Mouse (Mus musculus) intestine, postnatal 0 days (tissue): ENCODE measurements around the gene Gm28308. TPM values are rescaled to one million over a fixed set of nuclear protein-coding genes. Genes with fewer than 3 reads are reported as not detected.
A peak's percentile ranks its signal among the peaks of the same experiment; 100 is the strongest.

Experiments used
- ATAC-seq: fragments of 200-750 bp; cut with Nextera tagmentation; 2 replicates; pipeline ENCODE4 v1.8.0; 2017; ENCODE audit warnings: mild to moderate bottlenecking, moderate TSS enrichment, moderate library complexity
- H3K27ac ChIP-seq: fragments of 300-500 bp; sonication (generic); 2 replicates; pipeline ENCODE4 v1.5.1; 2014; ENCODE audit warnings: mild to moderate bottlenecking, low read depth, low read length, moderate library complexity
- H3K27me3 ChIP-seq: fragments of 300-500 bp; sonication (generic); replicated peaks from 2 replicates; pipeline ENCODE4 v1.6.1; 2014; ENCODE audit warnings: low read length, mixed read lengths; ENCODE audit not compliant: control insufficient read depth, insufficient read depth
- H3K36me3 ChIP-seq: fragments of 300-500 bp; sonication (generic); 2 replicates; pipeline ENCODE4 v1.6.1; 2014; ENCODE audit warnings: mild to moderate bottlenecking, moderate library complexity; ENCODE audit not compliant: control insufficient read depth, insufficient read depth
- H3K4me1 ChIP-seq: fragments of 300-500 bp; sonication (generic); replicated peaks from 2 replicates; pipeline ENCODE4 v1.6.1; 2014; ENCODE audit warnings: antibody characterized with exemption, low read length, mixed read lengths; ENCODE audit not compliant: control insufficient read depth, insufficient read depth
- H3K4me2 ChIP-seq: fragments of 300-500 bp; sonication (generic); replicated peaks from 2 replicates; pipeline ENCODE4 v1.6.1; 2014; ENCODE audit warnings: low read depth, mild to moderate bottlenecking, moderate library complexity
- H3K4me3 ChIP-seq: fragments of 300-500 bp; sonication (generic); 2 replicates; pipeline ENCODE4 v1.5.1; 2014; ENCODE audit warnings: low read depth, low read length
- H3K9ac ChIP-seq: fragments of 300-500 bp; sonication (generic); 2 replicates; pipeline ENCODE4 v1.6.1; 2014; ENCODE audit warnings: mild to moderate bottlenecking, low read depth, low read length
- H3K9me3 ChIP-seq: fragments of 300-500 bp; sonication (generic); 2 replicates; pipeline ENCODE4 v1.6.1; 2016; ENCODE audit warnings: mixed run types; ENCODE audit not compliant: control insufficient read depth
- CTCF ChIP-seq: sonication (generic); IDR thresholded peaks from 2 replicates; pipeline ENCODE4 v1.5.1; 2016; ENCODE audit warnings: low read depth, mild to moderate bottlenecking, control low read depth, antibody characterized with exemption, moderate library complexity
- WGBS: fragments of 180-500 bp; shearing (Covaris S2); extraction: QIAGEN DNeasy Blood & Tissue Kit; methylation state at CpG from one replicate; pipeline ENCODE4 v1.1.7; 2014; 5-methylcytosine and 5-hydroxymethylcytosine counted together
- polyA plus RNA-seq: library from polyadenylated mRNA; unstranded; fragments of >200 nt; fragmentation: Nextera tagmentation; extraction: Ambion mirVana; gene quantifications from 2 replicates; pipeline ENCODE4 v1.2.1, GENCODE M21; 2015

The Gm28308 gene
- polyA plus RNA-seq, 1 experiment from 2014 or later = not detected

DNA sequence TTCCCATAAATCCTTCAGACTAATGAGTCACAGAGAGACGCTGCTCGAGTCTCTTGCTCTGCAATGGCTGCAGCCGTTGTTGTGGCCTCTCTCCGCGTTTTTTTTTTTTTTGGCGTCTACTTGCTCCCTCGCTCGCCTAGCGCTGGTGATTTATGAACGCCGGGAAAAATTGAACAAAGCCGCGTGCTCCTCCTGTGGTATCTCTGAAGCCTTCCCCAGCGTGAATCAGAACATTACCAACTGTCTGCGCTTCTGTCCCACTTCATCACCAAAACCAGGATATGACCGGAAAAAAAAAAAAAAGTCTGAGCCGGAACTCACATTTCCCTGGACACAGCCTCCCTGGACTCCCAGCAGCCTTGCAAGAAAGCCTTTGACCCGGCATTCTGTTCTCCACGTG is 27.9 kb downstream of the Gm28308 start:
- no peaks in the 10 kb centered on the region for H3K36me3 ChIP-seq
- ATAC-seq = no peak
- 6% methylated on average over 19 of the region's 19 CpGs for WGBS
- 0 out of 2 replicates have a peak, but pooled peaks cover 4% of the 10 kb centered on the region for H3K27me3 ChIP-seq
- H3K4me3 ChIP-seq = peak overlapping the region; percentile 17; the same call in 1 of the 2 replicates
- H3K4me1 ChIP-seq = peaks cover 13% of the 10 kb centered on the region; the same call in 1 of the 2 replicates
- no peaks in the 10 kb centered on the region for H3K9me3 ChIP-seq
- no peak overlapping the region for H3K9ac ChIP-seq
- H3K27ac ChIP-seq = no peak overlapping the region
- H3K4me2 ChIP-seq = peak overlapping the region; percentile 51
- no peak for TF ChIP-seq CTCF

DNA sequence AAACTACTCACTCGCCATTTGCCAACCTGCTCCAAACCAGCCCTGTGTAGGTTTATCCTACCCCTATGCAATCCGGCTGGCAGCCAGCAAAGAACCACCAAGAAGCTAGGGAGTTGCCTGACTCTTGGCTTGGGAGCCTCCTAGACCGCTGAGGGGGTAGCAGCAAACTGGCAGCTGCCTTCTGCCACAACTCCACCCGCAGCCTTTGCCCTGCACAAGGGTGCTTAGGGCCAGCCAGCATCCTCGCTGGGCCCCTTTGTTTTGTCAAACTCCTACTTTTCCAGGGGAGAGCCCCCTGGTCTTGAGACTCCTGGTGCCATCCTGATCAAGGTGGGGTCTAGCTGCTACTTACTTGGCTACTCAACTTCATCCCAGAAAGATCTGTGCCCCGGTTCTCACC is 28.5 kb downstream of the Gm28308 start:
- Histone ChIP-seq H3K4me3 (no peak overlapping the region), H3K36me3 (no peaks in the 10 kb centered on the region), H3K27me3 (0 out of 2 replicates have a peak, but pooled peaks cover 4% of the 10 kb centered on the region), H3K4me2 (peak overlapping the region; percentile 51), H3K4me1 (0 out of 2 replicates have a peak, but pooled peaks cover 8% of the 10 kb centered on the region), H3K9me3 (no peaks in the 10 kb centered on the region), H3K9ac (no peak overlapping the region), H3K27ac (no peak overlapping the region)
- TF ChIP-seq CTCF = no peak
- no peak for ATAC-seq
- 39% methylated on average over 6 of the region's 6 CpGs for WGBS

GRCm38 (mm10) chr6:52183311-52184080 is 29.6 kb downstream of the Gm28308 start:
- H3K27ac ChIP-seq = peak overlapping the region; percentile 24; the same call in 1 of the 2 replicates
- no peak overlapping the region for H3K9ac ChIP-seq
- peak; percentile 51 for ATAC-seq
- 19% methylated on average over 10 of the region's 10 CpGs for WGBS
- TF ChIP-seq CTCF = no peak
- H3K4me1 ChIP-seq = 0 out of 2 replicates have a peak, but pooled peaks cover 3% of the 10 kb centered on the region
- 0 out of 2 replicates have a peak, but pooled peaks cover 9% of the 10 kb centered on the region for H3K27me3 ChIP-seq
- 0 out of 2 replicates have a peak overlapping the region, but pooled peaks have one; percentile 13 for H3K4me3 ChIP-seq
- peak overlapping the region; percentile 51 for H3K4me2 ChIP-seq
- no peaks in the 10 kb centered on the region for H3K9me3 ChIP-seq
- H3K36me3 ChIP-seq = no peaks in the 10 kb centered on the region

DNA sequence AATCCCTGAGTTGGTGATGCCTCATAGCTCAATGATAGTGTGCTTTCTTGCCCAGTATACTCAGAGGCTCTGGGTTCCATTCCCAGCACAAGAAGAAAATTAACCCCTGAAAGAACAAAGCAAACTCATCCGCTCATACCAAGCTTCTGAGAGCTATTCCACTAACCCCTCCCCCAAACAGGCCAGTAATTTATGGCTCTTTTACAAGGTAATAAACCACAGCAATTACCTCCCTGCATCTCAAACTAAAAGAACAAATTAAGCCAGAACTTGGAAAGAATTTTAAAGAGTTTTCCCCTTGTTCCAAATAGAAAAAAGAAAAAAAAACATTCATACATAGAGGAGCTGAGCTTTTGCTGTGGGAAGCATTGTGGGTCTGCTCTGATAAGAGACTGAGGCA is 30.3 kb downstream of the Gm28308 start:
- 15% methylated on average over 1 of the region's 1 CpGs for WGBS
- no peak for TF ChIP-seq CTCF
- Histone ChIP-seq H3K9me3 (no peaks in the 10 kb centered on the region), H3K27me3 (peaks cover 11% of the 10 kb centered on the region; the same call in 1 of the 2 replicates), H3K4me3 (0 out of 2 replicates have a peak overlapping the region, but pooled peaks have one; percentile 13), H3K27ac (no peak overlapping the region), H3K36me3 (no peaks in the 10 kb centered on the region), H3K9ac (no peak overlapping the region), H3K4me2 (0 out of 2 replicates have a peak overlapping the region, but pooled peaks have one; percentile 51), H3K4me1 (0 out of 2 replicates have a peak, but pooled peaks cover 3% of the 10 kb centered on the region)
- no peak for ATAC-seq

GRCm38 (mm10) chr6:52182030-52182429 is 31.1 kb downstream of the Gm28308 start:
- TF ChIP-seq CTCF = no peak
- no peak overlapping the region for H3K4me3 ChIP-seq
- peaks cover 16% of the 10 kb centered on the region; the same call in 1 of the 2 replicates for H3K27me3 ChIP-seq
- H3K4me2 ChIP-seq = no peak overlapping the region
- no peak overlapping the region for H3K27ac ChIP-seq
- ATAC-seq = no peak
- H3K9me3 ChIP-seq = no peaks in the 10 kb centered on the region
- 0 out of 2 replicates have a peak, but pooled peaks cover 3% of the 10 kb centered on the region for H3K4me1 ChIP-seq
- no peak overlapping the region for H3K9ac ChIP-seq
- H3K36me3 ChIP-seq = no peaks in the 10 kb centered on the region
- WGBS = 36% methylated on average over 2 of the region's 2 CpGs

- Histone ChIP-seq H3K4me1 (0 out of 2 replicates have a peak, but pooled peaks cover 3% of the 10 kb centered on the region), H3K27me3 (peaks cover 12% of the 10 kb centered on the region; the same call in 1 of the 2 replicates), H3K36me3 (no peaks in the 10 kb centered on the region), H3K4me2 (peak overlapping the region; percentile 76), H3K9me3 (no peaks in the 10 kb centered on the region), H3K9ac (no peak overlapping the region), H3K4me3 (peak overlapping the region; percentile 61; the same call in 1 of the 2 replicates), H3K27ac (0 out of 2 replicates have a peak overlapping the region, but pooled peaks have one; percentile 58)
- TF ChIP-seq CTCF = no peak
- WGBS = 58% methylated on average over 3 of the region's 3 CpGs
- no peak for ATAC-seq
Observed at GRCm38 (mm10) chr6:52180726-52181125, 32.4 kb downstream of the Gm28308 start.
